Mouse (Mus musculus) MEL (cell line): Measurements from ENCODE around the gene Basp1.

ENCODE experiments used
- CHD2 ChIP-seq: IDR thresholded peaks from 2 replicates; pipeline ENCODE4 v1.6.1; 2011; ENCODE audit warnings: low read length, improper control_type of control experiment
- GABPA ChIP-seq: IDR thresholded peaks from 2 replicates; pipeline ENCODE4 v1.6.1; 2012; ENCODE audit warnings: low read depth, mild to moderate bottlenecking, inconsistent platforms, low read length, improper control_type of control experiment, moderate library complexity
- NRF1 ChIP-seq: IDR thresholded peaks from 2 replicates; pipeline ENCODE4 v1.6.1; 2014; ENCODE audit warnings: low read depth, mild to moderate bottlenecking, inconsistent platforms, low read length, improper control_type of control experiment, moderate library complexity; ENCODE audit not compliant: poor library complexity, insufficient read depth, severe bottlenecking
- POLR2AphosphoS2 ChIP-seq: IDR thresholded peaks from 2 replicates; pipeline ENCODE4 v1.6.1; 2011; ENCODE audit warnings: low read length, improper control_type of control experiment

DNA sequence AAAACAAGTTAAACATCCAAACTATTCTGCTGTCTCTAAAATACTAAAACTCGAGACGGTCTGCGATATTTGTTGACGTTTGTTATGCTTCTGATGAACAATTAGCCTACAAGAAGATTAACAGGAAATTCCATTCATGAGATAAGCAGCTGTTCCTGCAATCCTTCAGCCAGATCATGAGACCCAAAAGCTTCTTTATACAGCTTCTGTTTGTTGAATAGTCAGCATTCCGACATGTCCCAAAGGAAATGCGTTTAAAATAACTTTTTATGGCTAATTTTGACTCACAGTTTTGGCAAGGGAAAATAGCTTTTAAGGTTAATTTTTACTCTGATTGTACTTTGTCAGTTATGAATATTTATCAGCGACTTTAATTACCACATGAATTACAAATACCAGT, 46.3 kb upstream of the Basp1 start:
- no peak for TF ChIP-seq NRF1
- TF ChIP-seq GABPA: no peak
- no peak for TF ChIP-seq CHD2
- TF ChIP-seq POLR2AphosphoS2: no peak
